Mouse (Mus musculus) erythroblast, embryonic 14.5 days (primary cell): ENCODE results near the gene Btbd35f7. TPM values are rescaled to one million over a fixed set of nuclear protein-coding genes. Genes with fewer than 3 reads are reported as not detected.
"Not testable (repeated sequence)": the region's sequence is repeated elsewhere in the genome, so short reads cannot be mapped to it uniquely, and the experiment has no call there.

ENCODE experiments used
- H3K27me3 ChIP-seq: 2 replicates; pipeline ENCODE4 v1.6.1; 2012; ENCODE audit warnings: inconsistent platforms; ENCODE audit not compliant: control insufficient read depth
- H3K36me3 ChIP-seq: 2 replicates; pipeline ENCODE4 v1.6.1; 2012; ENCODE audit warnings: mild to moderate bottlenecking, inconsistent platforms; ENCODE audit not compliant: control insufficient read depth
- H3K4me1 ChIP-seq: 2 replicates; pipeline ENCODE4 v1.6.1; 2012; ENCODE audit warnings: inconsistent platforms; ENCODE audit not compliant: control insufficient read depth
- H3K4me3 ChIP-seq: replicated peaks from 2 replicates; pipeline ENCODE3; 2012; ENCODE audit warnings: moderate library complexity, mild to moderate bottlenecking, inconsistent platforms
- H3K9me3 ChIP-seq: 2 replicates; pipeline ENCODE4 v1.6.1; 2012; ENCODE audit warnings: low read length, inconsistent platforms, mixed read lengths; ENCODE audit not compliant: control insufficient read depth
- polyA plus RNA-seq: library from polyadenylated mRNA; stranded (reverse); fragments of >175 nt; gene quantifications from 2 replicates; pipeline ENCODE4 v1.2.3, GENCODE M21; 2012

Gene Btbd35f7
- polyA plus RNA-seq, result not detected in 2 replicates

DNA sequence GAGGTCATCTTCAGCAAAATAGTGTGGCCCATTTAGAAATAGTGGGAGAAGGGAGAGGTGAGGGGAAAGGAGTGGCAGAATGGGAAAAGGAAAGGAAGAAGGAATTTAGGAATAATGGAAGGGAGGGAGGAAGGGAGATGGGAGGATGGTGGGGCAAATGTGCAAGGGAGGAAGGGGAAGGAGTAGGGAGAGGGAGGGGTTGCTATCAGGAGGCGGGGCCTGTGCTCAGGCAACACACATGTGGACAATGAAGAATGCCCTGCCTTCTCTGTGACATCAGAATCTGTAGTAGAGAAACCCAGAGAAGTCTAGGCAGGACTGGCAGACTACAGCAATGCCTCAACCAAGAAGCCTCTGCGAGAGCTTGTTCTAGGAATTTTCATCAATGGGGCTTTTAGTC is at the start of gene Btbd35f7:
TSS of gene Btbd35f7 (plus strand) at position 301 of the 400 bp plus-strand sequence.
- H3K27me3 ChIP-seq, H3K36me3 ChIP-seq, H3K9me3 ChIP-seq, H3K4me1 ChIP-seq, H3K4me3 ChIP-seq: not testable (repeated sequence)

Other genes with a start within 250 kb of the Btbd35f7 start
- gene Mycs, start 199.8 kb upstream of the Btbd35f7 start, polyA plus RNA-seq, result not detected in 2 replicates